Mouse (Mus musculus) MEL (cell line): Measurements from ENCODE around the gene Tlr12.

Source experiments
- CTCF ChIP-seq, 3 experiments: IDR thresholded peaks in 2 of 3; conservative IDR thresholded peaks in 1 of 3; 2 replicates each; pipeline ENCODE4 v1.5.1; 2011 to 2012; ENCODE audit warnings: low read length in 3 of 3, low read depth in 2 of 3, mild to moderate bottlenecking in 2 of 3, improper control_type of control experiment in 1 of 3, inconsistent platforms in 1 of 3, mixed read lengths in 1 of 3, moderate library complexity in 1 of 3; ENCODE audit not compliant: control insufficient read depth in 1 of 3, insufficient read depth in 1 of 3, poor library complexity in 1 of 3, severe bottlenecking in 1 of 3
- TAL1 ChIP-seq: IDR thresholded peaks from 2 replicates; pipeline ENCODE4 v1.6.1; 2012; ENCODE audit warnings: mild to moderate bottlenecking, inconsistent platforms, low read length, moderate library complexity, mixed read lengths
- ZMIZ1 ChIP-seq: IDR thresholded peaks from 2 replicates; pipeline ENCODE4 v1.6.1; 2012; ENCODE audit warnings: low read depth, mild to moderate bottlenecking, inconsistent platforms, low read length, improper control_type of control experiment, moderate library complexity

- TF ChIP-seq CTCF (IDR thresholded peaks at IDR 0.05 in 2 of 3, conservative IDR thresholded peaks at IDR 0.05 in 1 of 3; ENCODE audit: control insufficient read depth in 1 of 3, insufficient read depth in 1 of 3, low read depth in 2 of 3, low read length in 3 of 3, poor library complexity in 1 of 3, severe bottlenecking in 1 of 3) (no peak), TAL1 (no peak), ZMIZ1 (no peak)
Measured at GRCm38 (mm10) chr4:128609276-128609924, 9.0 kb downstream of the Tlr12 start.
